Mouse (Mus musculus) myocyte (in vitro differentiated cells): ENCODE data around the gene Glra1.

Experiments
- MAX ChIP-seq: IDR thresholded peaks from one replicate; pipeline ENCODE4 v1.6.1; 2011; ENCODE audit warnings: low read depth, mild to moderate bottlenecking, control low read depth
- MYOG ChIP-seq, 3 experiments: IDR thresholded peaks; one replicate each; pipeline ENCODE4 v1.6.1; 2011; ENCODE audit warnings: control low read depth in 2 of 3, low read depth in 2 of 3, mild to moderate bottlenecking in 2 of 3; ENCODE audit not compliant: insufficient read length in 2 of 3, control insufficient read depth in 1 of 3, insufficient read depth in 1 of 3
- POLR2A ChIP-seq: IDR thresholded peaks from one replicate; pipeline ENCODE4 v1.6.1; 2011; ENCODE audit warnings: low read depth, mild to moderate bottlenecking, control low read depth, moderate library complexity; ENCODE audit not compliant: insufficient read length
- TCF12 ChIP-seq: IDR thresholded peaks from one replicate; pipeline ENCODE4 v1.6.1; 2011; ENCODE audit warnings: mild to moderate bottlenecking, control low read depth; ENCODE audit not compliant: poor library complexity, insufficient read depth, severe bottlenecking

GRCm38 (mm10) chr11:55595726-55596125 is 12.3 kb downstream of the Glra1 start:
- TF ChIP-seq POLR2A (no peak), MYOG (IDR thresholded peaks at IDR 0.05; ENCODE audit: control insufficient read depth in 1 of 3, insufficient read depth in 1 of 3, insufficient read length in 2 of 3, low read depth in 2 of 3) (no peak), TCF12 (no peak), MAX (no peak)
